Mouse (Mus musculus) kidney, adult 18-20 months (tissue): ENCODE results near the gene Zfp523.
"Not testable (repeated sequence)": the region's sequence is repeated elsewhere in the genome, so short reads cannot be mapped to it uniquely, and the experiment has no call there.

Experiments
- DNase-seq: peaks from one replicate; pipeline ENCODE4 v3.0.0; 2021

The Zfp523 gene

DNA sequence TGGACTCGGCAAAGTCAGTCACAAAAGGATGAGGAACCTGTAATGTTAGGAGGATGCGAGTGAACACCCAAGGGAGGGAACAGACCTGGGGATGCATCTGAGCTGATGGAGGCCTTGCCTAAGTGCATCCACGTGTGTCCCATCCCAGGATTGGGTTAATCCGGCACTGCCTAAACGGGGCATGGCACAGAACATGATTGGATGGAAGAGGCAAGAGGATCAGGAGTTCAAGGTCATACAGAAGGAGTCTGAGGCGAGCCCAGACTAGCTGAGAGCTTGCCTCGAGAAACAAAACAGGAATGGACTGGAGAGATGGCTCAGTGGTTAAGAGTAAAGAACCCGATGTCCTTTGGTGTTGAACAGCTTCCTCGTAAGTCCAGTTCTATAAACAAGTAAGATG lies 35.5 kb downstream of the Zfp523 start:
- no peak for DNase-seq

DNA sequence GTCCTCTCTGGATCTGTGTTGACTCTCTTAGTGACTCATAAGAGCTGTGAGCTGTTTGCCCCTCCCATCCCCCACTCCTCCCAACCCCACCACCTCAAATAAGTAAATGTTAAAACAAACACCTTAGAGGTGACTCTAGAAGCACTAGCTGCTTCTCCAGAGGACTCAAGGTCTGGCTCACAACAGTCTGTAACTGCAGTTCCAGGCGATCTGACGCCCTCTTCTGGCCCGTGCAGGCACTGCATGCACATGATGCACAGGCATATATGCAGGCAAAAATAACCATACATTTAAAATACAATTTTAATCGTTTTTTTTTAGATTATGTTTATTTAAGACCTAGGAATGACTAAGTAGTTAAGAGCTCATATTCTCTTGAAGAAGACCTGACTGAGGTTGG lies 36.3 kb downstream of the Zfp523 start:
- DNase-seq: no peak

DNA sequence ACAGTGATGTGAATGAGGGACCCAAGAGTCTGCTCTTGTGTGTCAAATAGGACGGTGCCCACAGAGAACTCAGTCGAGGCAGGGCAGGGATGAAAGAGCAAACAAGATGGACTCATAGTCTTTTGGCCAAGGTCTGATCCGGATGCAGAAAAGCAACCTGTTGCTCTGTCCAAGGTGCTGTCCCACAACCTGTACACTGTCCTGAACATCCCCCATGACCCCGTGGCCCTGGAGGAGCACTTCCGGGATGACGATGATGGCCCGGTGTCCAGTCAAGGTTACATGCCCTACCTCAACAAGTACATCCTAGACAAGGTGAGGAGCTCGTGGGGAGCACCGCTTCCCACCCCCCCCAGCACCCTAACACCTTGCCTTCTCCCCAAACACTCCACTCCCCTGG lies 39.9 kb downstream of the Zfp523 start:
- DNase-seq: no peak

DNA sequence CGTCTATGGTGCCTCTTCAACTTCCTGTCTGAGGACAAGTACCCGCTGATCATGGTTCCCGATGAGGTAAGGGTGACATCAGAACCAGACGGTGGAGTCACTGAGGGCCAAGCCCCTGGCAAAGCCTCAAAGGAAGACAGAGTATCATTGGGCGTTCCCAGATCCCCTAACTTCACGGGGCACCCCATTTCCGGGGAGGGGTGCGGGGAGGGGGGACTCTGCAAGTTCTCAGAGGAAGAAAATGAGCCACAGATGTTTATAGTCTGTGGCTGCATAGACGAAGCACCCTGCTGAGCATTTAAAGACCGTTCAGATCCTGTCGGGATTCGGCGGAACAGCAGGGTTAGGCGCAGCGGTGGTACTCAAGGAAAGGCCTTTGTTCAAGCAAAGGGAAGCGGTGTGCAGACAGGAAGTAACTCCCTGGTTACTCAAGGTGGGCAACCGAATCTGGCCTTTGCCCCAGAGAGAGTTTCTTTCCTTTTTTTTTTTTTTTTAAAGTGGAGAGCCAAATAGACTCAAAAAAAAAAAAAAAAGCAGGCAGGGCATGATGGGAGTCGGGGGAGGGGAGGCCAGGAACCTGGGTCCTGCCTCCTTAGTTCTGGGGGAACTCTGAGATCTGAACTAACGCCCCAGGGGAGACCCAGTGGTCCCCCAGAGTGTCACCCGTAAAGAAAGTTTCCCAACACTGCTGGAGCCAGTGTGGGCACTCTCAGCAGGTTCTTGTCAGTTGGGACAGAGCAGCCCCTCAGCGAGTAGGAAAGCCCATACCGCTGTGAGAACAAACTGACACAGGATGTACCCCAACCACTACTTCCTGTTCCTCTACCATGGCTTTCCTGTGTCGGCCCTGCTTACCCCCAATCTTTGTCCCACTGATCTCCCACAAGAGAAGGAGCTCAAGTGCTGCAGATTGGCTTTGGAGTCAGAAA lies 41.1 kb downstream of the Zfp523 start:
- no peak for DNase-seq

DNA sequence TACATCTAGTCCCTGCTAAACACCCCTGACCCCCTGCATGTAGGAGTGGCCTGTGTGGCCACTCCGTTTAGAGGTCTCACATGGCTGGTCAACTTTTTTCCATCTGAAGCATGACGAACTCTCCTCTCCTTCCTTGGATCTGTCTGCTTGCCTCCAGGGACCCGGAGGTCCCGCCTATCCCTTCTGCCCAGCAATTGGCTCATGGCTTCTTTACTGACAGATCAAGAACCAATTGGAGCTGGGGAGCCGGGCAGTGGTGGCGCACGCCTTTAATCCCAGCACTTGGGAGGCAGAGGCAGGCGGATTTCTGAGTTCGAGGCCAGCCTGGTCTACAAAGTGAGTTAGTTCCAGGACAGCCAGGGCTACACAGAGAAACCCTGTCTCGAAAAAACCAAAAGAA lies 45.5 kb downstream of the Zfp523 start:
- DNase-seq: not testable (repeated sequence)

DNA sequence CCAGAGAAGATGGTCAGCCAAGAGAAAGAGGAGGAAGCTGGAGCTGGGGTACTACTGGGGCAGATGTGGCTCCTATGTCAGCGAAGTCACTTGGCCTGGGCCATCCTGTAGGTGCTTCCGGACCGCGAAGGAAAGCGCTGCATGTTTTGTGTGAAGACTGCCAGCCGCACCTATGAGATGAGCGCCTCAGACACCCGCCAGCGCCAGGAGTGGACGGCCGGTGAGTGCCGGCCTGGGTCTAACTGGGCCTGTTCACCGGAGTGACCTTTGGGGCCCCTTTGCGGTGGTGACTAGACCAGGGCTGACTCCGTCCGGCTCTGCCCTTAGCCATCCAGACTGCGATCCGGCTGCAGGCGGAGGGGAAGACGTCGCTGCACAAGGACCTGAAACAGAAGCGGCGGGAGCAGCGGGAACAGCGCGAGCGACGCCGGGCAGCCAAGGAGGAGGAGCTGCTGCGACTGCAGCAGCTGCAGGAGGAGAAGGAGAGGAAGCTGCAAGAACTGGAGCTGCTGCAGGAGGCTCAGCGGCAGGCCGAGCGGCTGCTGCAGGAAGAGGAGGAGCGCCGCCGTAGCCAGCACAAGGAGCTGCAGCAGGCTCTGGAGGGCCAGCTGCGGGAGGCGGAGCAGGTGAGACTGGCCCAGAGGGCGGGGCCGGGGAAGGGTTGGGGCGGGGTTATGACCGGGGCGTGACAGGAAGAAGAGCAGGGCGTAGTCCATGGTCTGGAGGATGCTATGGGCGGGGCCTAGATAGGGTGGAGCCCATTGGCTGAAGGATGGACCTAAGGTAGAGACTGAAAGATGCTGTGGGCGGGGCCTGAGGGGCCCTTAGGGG lies 46.8 kb downstream of the Zfp523 start:
- DNase-seq: peak; percentile 93

DNA sequence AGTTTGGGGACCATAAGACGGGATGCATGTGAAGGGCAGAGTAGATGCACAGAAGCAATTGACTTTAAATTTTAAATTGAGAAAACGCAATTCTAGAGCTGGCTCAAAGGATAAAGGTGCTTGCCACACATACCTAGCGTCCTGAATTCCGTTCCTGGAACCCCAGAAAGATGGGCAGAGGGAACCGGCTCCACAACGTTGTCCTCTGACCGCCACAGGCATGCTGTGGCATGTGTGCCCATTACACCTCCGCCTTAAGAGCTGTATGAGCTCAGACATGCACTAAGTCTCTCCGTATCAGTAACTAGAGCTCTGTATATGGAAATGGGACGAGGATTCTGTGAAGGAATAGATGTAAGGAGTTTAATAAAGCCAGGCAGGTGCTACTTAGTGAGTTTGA lies 47.7 kb downstream of the Zfp523 start:
- no peak for DNase-seq

DNA sequence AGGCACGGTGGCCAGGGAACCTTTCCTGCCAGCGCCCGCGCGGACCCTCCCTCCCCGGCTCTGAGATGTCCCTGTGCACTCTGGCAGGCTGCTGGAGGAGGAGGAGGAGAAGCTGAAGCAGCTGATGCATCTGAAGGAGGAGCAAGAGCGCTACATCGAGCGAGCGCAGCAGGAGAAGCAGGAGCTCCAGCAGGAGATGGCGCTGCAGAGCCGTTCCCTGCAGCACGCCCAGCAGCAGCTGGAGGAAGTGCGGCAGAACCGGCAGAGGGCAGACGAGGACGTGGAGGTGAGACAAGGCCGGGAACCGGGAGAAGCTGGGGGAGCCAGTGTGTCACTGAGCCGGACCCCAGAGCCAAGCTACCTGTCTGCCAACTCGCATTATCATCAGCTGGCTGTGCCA lies 49.1 kb downstream of the Zfp523 start:
- DNase-seq: peak; percentile 93

DNA sequence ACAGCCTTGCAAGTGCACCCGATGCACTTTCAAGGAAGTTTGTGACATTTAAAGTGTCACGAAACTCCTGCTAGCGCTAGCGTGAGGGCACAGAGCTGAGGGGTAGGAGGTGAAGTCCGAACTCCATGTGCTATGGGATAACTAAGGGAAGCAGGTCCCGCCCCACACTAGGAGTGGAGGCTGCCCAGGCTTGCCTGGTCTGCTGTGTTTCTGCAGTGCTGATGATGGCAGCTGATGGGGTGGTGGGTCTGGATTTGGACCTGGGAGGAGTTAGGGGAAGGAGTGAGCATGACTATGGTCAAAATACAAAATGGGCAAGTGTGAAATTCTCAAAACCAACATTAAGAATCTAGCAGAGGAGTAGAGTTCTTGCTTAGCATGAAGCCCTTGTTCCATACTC lies 53.6 kb downstream of the Zfp523 start:
- no peak for DNase-seq

DNA sequence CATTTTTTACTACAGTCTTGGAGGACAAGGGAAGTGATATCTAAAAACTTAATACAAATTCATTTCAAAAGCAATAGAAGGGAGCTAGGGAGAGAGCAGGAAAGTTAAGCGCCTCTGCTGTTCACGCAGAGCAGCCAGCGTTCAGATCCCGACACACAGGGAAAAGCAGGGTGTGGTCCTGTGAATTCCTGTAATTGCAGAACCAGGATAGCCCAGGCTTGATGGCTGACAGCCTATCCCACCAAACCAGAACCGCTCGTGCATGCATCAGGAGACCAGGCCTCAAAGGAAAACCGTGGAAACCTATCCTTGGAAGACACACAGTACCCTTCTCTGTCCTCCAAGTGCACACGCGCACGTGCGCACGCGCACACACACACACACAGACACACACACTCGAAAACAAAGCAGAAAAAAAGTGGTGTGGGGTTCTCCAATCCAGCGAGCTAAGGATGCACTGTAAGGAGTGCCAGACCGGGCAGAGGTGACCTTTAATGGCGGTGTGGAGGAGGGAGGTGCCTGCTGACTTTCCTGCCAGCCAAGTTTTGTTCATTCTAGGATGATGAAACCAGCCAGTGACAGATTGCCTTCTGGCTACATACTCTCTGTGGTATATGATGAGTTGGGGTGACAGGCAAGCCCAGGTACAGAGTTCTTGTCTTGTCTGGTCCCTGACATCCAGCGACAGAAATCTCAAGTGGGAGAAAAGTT lies 54.3 kb downstream of the Zfp523 start:
- no peak for DNase-seq

DNA sequence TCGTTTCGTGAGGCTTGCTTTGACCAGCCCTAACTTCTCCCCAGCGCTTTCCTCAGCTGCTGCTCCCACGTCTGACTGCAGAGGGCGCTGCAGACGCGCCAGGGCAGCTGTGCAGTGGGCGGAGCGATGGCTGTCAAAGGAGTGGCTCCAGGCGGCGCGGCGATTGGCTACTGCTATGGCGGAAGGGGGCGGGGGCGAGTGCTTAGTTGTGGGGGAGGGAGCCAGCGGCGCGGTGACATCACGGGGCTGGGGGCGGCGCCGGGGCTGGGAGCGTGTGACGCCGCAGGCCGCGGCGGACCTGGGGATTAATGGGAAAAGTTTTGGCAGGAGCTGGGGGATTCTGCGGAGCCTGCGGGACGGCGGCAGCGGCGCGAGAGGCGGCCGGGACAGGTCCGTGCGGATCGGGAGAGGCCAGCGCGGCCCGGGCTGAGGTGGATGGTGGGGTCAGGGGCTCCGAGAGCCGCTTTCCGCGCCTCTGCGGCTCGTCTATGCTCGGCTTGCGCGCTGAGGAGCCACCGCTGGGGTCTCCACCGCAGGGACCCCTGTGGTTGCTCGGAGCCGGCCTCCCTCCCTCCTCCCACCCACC lies 55.6 kb downstream of the Zfp523 start, which contains the start of gene Ppard:
Ppard (plus strand) TSS at position 226 of the 586 bp plus-strand sequence.
- DNase-seq: peak; percentile 98

DNA sequence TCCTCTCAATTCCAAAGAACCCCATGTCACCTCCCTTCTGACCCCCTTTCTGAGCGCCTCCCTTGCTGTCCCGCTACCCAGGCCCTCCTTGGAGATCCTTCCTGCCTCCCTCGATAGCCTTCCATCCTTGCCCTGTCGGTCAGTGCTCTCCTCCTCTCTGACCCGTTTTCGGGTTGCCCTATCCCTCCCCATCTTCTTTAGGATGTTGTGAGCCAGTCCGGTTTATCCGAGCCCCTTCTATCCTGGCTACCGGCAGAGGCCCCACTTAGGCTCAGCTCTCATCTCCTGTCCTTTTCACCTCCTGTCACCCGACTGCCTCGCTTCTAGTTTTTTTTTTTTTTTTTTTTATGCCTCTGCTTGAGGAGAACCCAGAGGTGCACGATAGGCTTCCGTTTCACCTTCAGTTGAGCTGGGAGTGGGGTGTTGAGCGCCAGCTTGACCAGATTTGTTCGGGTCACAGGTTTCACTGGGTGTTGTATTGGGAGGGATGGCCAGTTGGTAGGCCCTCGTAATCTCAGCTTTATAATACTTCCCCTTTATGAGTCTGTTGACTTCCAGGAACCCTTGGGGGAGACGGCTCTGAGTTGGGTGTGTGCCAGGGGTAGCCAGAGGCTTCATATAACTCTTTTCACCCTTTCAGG lies 56.3 kb downstream of the Zfp523 start:
- DNase-seq: peak; percentile 39

DNA sequence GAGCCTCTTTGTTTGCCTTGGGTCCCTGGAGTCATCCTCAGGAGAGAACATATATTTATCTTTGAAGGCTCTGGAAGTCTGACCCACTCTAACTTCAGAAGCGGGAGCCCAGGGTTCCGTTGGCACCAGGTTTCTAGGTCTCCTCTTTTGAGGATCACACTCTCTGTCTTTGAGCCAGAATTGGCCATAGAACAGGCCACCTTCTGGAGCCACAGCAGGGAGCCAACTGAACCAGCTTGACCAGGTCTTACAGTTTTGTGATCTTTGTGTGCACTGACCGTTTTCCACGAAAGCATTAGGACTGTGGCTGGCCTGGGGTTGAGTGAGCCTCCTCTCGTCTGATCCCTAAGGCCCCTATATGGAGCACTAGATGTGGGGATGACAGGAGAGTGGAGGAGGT lies 57.7 kb downstream of the Zfp523 start:
- DNase-seq: no peak

DNA sequence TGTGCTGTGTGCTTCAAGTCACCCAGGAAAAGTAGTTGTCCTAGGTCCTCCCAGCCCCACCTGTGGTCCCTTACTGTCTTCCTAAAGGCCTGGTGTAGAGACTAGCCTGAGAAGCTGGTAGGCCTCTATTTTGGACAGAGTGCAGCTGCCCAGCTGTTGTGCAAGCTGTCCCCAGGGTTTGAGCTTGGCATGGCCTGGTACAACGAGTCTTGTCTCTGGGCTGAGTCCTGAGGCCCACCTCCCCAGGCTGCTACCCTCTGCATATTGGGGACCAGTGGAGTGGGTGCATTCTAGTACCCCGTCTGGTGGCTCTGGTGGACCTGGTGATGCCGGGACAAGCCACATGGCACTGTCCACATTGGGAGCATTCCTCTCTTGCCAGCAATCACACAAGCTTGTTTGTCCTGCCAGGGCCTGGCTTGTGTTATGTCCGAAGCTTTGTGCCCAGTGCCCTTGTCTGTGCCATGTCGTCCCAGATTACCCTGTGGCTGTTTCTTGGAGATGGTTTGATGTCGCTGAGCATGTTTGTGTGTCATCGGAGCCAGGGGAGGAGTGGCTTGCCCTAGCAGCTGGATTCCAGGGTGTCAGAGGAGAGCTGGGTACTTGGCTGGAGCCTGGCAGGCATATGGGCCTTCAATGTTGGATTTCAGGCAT lies 59.2 kb downstream of the Zfp523 start:
- DNase-seq: no peak

DNA sequence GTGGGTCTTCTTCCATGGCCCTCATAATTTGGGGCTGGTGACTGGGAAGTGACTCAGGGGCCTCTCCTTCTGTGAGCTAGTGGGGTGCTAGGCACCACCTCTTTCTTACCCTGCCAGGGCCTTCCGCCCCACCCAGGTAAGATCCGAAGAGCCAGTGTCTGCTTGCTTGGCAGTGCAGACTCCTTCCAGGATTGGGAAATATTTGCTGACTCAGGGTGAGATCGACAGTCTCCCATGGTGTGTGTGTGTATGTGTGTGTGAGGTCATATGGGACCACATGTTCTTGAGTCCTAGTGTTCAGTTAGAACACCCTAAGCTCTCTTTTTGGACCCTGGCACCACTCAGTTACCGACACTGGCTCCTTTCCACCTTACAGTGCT lies 59.7 kb downstream of the Zfp523 start:
- DNase-seq: no peak

DNA sequence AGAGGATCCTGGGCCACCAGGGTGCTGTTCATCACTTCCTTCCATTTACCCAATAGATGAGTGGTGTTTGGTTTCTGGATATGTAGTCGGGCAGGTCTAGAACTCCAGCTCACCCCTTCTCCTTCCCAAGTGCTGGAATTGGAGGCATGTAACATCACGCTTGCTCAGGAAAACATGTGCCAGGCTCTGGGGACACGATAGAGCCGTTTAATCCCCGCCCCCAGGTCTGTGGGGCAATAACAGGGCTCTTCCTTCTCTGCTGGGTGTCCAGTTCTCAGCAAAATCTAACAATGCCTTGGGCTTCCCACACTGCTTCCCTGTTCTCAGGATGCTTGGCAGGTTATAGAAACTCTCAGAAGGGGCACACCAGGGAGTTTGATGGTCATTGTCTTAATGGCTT lies 60.4 kb downstream of the Zfp523 start:
- no peak for DNase-seq

DNA sequence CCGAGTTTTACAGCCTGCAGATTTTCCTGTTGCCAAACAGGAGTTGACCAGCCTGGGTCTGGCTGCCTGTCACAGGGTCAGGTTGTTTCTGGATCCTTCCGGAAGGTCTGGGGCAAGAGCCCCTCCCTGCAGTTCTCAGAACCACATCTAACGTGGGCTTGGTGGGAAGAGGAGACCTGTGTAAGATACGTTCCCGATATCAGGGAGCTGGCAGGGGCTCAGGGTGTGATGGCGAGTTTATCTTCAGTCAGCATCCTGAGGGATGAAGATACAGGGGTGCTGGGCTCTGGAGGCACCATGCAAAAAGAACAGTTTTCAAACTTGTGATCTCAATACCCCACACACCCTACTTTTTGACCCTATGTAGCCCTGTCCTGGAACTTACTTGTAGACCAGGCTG lies 60.9 kb downstream of the Zfp523 start:
- DNase-seq: no peak

DNA sequence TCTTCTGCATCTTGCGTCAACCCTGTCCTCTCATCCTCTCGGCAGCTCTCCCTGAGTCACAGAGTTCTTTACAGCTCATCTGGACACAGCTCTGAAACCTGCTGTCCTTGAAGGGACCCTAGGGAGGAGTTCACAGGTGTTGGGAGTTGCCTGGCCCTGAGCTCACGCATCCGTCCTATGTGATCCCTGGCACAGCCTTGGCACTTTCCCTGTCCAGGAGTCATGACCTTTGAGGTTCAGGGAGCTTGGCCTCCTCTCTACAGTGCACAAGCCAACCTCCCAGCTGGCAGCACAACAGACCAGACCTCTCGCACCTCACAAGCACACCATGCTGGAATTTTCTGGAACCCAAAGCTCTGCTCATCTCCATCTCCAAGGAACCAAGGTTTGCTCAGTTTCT lies 63.9 kb downstream of the Zfp523 start:
- no peak for DNase-seq

DNA sequence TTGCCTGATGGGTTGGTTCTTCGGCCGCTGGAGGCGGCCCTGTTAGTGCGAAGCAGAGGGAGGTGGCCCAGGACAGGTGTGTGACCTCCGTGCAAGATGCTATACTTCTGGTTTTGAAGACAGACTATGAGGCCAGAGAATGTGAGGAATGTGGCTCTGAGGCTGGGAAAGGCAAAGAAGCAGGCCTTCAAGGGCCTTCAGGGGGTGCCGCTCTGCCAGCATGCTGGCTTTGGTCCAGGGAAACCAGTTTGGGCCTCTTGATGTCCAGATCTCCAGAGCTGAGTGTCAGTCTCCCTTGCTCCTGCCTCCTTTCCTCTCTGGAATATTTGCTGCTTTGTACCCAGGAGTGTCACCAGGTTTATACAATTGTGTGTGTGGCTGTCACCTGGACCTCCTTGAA lies 65.4 kb downstream of the Zfp523 start:
- DNase-seq: no peak

DNA sequence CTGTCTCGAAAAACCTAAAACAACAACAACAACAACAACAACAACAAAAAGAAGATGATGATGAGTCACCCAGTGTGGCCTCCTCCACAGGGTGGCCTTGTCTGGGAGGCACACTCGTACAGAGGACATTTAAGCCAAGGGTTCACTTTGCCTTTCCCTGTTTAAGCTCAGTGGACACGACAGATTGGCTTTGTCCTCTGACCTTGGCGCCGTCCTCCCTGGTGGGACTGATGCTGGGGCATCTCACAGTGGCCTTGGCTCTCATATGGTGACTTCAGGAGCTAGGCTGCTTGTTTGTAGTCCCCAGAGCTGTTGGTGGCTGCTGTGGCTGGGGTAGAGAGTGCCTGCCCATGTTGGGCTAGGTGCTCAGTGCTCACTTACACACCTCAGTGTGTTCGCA lies 67.3 kb downstream of the Zfp523 start:
- no peak for DNase-seq

DNA sequence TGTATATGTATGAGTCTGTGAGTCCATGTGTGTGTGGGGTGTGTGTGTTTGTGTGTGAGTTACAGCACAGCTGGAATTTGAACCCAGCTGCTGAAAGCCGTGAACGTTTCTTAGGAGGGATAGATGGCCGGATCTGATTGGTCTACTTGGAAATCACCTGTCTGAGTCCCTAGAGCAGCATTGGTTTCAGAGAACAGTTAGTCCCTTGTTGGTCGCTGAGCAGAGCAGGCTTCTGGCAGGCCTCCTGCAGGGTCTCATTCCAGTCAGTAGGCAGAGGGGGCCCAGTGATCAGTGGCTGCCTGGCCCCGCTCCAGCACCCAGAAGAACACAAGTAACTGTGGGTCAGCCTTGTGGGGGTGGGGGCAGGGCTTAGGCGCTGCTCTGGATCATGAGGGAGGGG lies 67.8 kb downstream of the Zfp523 start:
- no peak for DNase-seq

DNA sequence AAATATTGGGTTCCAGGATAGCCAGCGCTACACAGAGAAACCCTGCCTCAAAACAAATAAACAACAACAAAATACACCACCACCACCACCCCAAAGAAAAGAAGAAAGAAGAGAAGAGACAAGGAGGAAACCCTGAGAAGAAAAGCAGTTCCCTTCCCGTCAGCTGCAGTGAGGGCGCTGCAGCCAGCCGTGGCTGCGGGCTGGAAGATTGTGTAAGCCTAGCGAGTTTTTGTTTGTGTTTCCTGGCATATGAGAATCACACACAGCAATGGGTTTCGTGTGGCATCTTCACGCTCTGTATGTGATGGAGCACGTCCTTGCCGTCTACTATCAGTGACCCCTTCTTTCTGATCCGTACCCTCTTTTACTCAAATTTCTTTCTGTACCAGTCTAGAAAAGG lies 69.7 kb downstream of the Zfp523 start:
- DNase-seq: no peak
